Mouse (Mus musculus) midbrain, embryonic 12.5 days (tissue): ENCODE measurements around the gene Lat. TPM values are rescaled to one million over a fixed set of nuclear protein-coding genes. Genes with fewer than 3 reads are reported as not detected.
"Not testable (repeated sequence)": the region's sequence is repeated elsewhere in the genome, so short reads cannot be mapped to it uniquely, and the experiment has no call there.

Experiments
- ATAC-seq: fragments of 200-750 bp; cut with Nextera tagmentation; 2 replicates; pipeline ENCODE4 v1.8.0; 2017; ENCODE audit warnings: low read depth, moderate TSS enrichment, moderate library complexity; ENCODE audit not compliant: low FRiP score
- H3K27ac ChIP-seq: fragments of 300-500 bp; sonication (generic); replicated peaks from 2 replicates; pipeline ENCODE4 v1.5.1; 2016; ENCODE audit warnings: mild to moderate bottlenecking
- H3K27me3 ChIP-seq: fragments of 300-500 bp; sonication (generic); 2 replicates; pipeline ENCODE4 v1.6.1; 2016; ENCODE audit warnings: mild to moderate bottlenecking
- H3K36me3 ChIP-seq: fragments of 300-500 bp; sonication (generic); 2 replicates; pipeline ENCODE4 v1.6.1; 2016
- H3K4me1 ChIP-seq: fragments of 300-500 bp; sonication (generic); 2 replicates; pipeline ENCODE4 v1.6.1; 2016
- H3K4me2 ChIP-seq: fragments of 300-500 bp; sonication (generic); replicated peaks from 2 replicates; pipeline ENCODE4 v1.6.1; 2016; ENCODE audit warnings: mild to moderate bottlenecking, moderate library complexity
- H3K4me3 ChIP-seq: fragments of 300-500 bp; sonication (generic); 2 replicates; pipeline ENCODE4 v1.5.1; 2016; ENCODE audit warnings: mild to moderate bottlenecking
- H3K9ac ChIP-seq: fragments of 300-500 bp; sonication (generic); replicated peaks from 2 replicates; pipeline ENCODE4 v1.6.1; 2016; ENCODE audit warnings: mild to moderate bottlenecking, moderate library complexity
- H3K9me3 ChIP-seq: fragments of 300-500 bp; sonication (generic); 2 replicates; pipeline ENCODE4 v1.6.1; 2016; ENCODE audit warnings: mild to moderate bottlenecking
- WGBS: fragments of 180-500 bp; shearing (Covaris S2); methylation state at CpG from one replicate; pipeline ENCODE4 v1.1.7; 2016; 5-methylcytosine and 5-hydroxymethylcytosine counted together
- polyA plus RNA-seq: library from polyadenylated mRNA; unstranded; fragments of >200 nt; fragmentation: Nextera tagmentation; extraction: Ambion mirVana; gene quantifications from 2 replicates; pipeline ENCODE4 v1.2.1, GENCODE M21; 2016

The Lat gene
- polyA plus RNA-seq, 1 experiment from 2014 or later, result 1.4 TPM

- Histone ChIP-seq H3K36me3 (peaks cover 8% of the 10 kb centered on the region; the same call in 1 of the 2 replicates), H3K27me3 (no peaks in the 10 kb centered on the region), H3K4me1 (peaks cover 9% of the 10 kb centered on the region), H3K27ac (peak within 1 kb of the TSS; percentile 71), H3K4me2 (peak within 1 kb of the TSS; percentile 87), H3K4me3 (peak within 1 kb of the TSS; percentile 88), H3K9me3 (no peaks in the 10 kb centered on the region), H3K9ac (peak within 1 kb of the TSS; percentile 82)
- peak; percentile 100 for ATAC-seq
- WGBS, result under 1% methylated on average over 59 of the region's 59 CpGs
Observed at GRCm38 (mm10) chr7:126396298-126397119, 27.1 kb upstream of the Lat start, which contains the start of gene Nfatc2ip. TSS of gene Nfatc2ip (minus strand) at chr7:126396737.

DNA sequence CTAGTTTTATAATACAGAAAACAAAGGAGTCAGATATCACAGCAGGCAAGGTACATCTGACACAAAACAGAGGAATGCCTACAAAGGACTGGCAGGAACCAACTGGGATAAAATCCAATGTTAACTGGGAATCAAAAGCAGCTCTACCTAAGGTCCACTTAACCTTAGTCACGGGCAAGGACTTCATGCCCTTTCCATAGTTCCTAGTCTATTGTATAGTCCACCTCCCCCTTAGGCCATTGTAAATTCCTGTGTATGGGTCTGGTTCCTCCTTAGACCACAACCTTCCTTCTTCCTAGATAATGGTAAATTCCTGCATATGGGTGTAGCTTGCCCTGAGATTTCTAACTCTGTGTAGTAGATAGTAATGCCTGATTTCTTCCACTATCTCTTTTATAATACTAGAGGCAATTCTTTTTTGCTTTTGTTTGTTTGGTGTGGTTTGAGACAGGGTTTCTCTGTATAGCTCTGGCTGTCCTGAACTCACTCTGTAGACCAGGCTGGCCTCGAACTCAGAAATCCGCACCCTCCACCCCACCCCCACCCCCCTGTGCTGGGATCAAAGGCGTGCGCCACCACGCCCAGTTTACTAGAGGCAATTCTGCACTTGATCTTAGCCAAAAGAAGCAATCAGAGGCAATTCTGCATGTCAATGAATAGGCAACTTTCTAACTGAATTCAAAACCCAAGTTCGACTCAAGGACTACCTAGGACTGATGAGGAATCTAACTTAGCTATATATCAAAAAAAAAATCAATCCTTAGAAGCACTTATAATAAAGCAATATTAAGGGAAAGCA, 22.9 kb upstream of the Lat start:
- 89% methylated on average over 7 of the region's 7 CpGs for WGBS
- H3K27ac ChIP-seq, ATAC-seq, H3K4me2 ChIP-seq, H3K27me3 ChIP-seq, H3K4me3 ChIP-seq, H3K9me3 ChIP-seq, H3K9ac ChIP-seq, H3K4me1 ChIP-seq: not testable (repeated sequence)
- H3K36me3 ChIP-seq, result peaks cover 40% of the 10 kb centered on the region

DNA sequence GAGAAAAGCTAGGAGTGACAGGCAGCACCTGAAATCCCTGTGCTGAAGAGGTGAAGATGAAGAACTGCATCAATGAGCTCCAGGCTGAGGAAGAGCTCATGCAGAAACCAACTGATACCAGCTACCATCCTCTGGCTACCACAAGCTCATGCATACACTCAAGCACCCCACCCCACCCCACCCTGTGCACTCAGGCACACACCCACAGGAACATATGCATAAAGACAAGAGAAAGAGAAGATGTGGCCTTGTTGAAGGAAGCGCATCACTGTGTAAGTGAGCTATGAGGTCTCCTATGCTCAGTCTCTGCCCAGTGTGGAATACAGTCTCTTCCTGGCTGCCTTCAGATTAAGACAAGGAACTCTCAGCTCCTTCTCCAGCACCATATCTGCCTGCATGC, 18.8 kb upstream of the Lat start:
- no peaks in the 10 kb centered on the region for H3K27me3 ChIP-seq
- peaks cover 57% of the 10 kb centered on the region for H3K36me3 ChIP-seq
- H3K9me3 ChIP-seq, result no peaks in the 10 kb centered on the region
- ATAC-seq, result no peak
- H3K9ac ChIP-seq, result no peak overlapping the region
- H3K4me3 ChIP-seq, result no peak overlapping the region
- H3K27ac ChIP-seq, result no peak overlapping the region
- H3K4me1 ChIP-seq, result no peaks in the 10 kb centered on the region
- H3K4me2 ChIP-seq, result no peak overlapping the region
- WGBS, result 100% methylated on average over 1 of the region's 1 CpGs

GRCm38 (mm10) chr7:126383565-126383964, 14.2 kb upstream of the Lat start:
- no peak overlapping the region for H3K9ac ChIP-seq
- no peaks in the 10 kb centered on the region for H3K27me3 ChIP-seq
- 93% methylated on average over 5 of the region's 5 CpGs for WGBS
- no peak for ATAC-seq
- peaks cover 34% of the 10 kb centered on the region for H3K36me3 ChIP-seq
- no peaks in the 10 kb centered on the region for H3K4me1 ChIP-seq
- H3K9me3 ChIP-seq, result no peaks in the 10 kb centered on the region
- no peak overlapping the region for H3K4me2 ChIP-seq
- no peak overlapping the region for H3K4me3 ChIP-seq
- no peak overlapping the region for H3K27ac ChIP-seq

- ATAC-seq, result peak; percentile 95
- no peaks in the 10 kb centered on the region for H3K9me3 ChIP-seq
- WGBS, result under 1% methylated on average over 33 of the region's 33 CpGs
Observed at GRCm38 (mm10) chr7:126377278-126378158, 8.1 kb upstream of the Lat start, which contains the start of gene Spns1. TSS of gene Spns1 (minus strand) at chr7:126377450.

GRCm38 (mm10) chr7:126376903-126377277, 7.5 kb upstream of the Lat start:
- Histone ChIP-seq H3K9ac (peak overlapping the region; percentile 77), H3K4me3 (peak overlapping the region; percentile 78), H3K27me3 (no peaks in the 10 kb centered on the region), H3K36me3 (peaks cover 29% of the 10 kb centered on the region), H3K9me3 (no peaks in the 10 kb centered on the region), H3K4me2 (peak overlapping the region; percentile 91), H3K4me1 (peaks cover 19% of the 10 kb centered on the region), H3K27ac (no peak overlapping the region)
- 1% methylated on average over 27 of the region's 27 CpGs for WGBS
- peak; percentile 71 for ATAC-seq

More at GRCm38 (mm10) chr7:126377278-126378158, 8.1 kb upstream of the Lat start, which contains the start of gene Spns1:
- peaks cover 23% of the 10 kb centered on the region for H3K36me3 ChIP-seq
- peak within 1 kb of the TSS; percentile 63 for H3K27ac ChIP-seq
- peaks cover 19% of the 10 kb centered on the region for H3K4me1 ChIP-seq
- H3K9ac ChIP-seq, result peak within 1 kb of the TSS; percentile 77
- H3K27me3 ChIP-seq, result no peaks in the 10 kb centered on the region
- peak within 1 kb of the TSS; percentile 78 for H3K4me3 ChIP-seq
- peak within 1 kb of the TSS; percentile 91 for H3K4me2 ChIP-seq

- no peak for ATAC-seq
- no peak overlapping the region for H3K9ac ChIP-seq
- no peak overlapping the region for H3K27ac ChIP-seq
- no peaks in the 10 kb centered on the region for H3K9me3 ChIP-seq
- no peak overlapping the region for H3K4me2 ChIP-seq
- no peak overlapping the region for H3K4me3 ChIP-seq
- no peaks in the 10 kb centered on the region for H3K27me3 ChIP-seq
- 82% methylated on average over 5 of the region's 5 CpGs for WGBS
- peaks cover 48% of the 10 kb centered on the region for H3K36me3 ChIP-seq
- peaks cover 19% of the 10 kb centered on the region for H3K4me1 ChIP-seq
Observed at GRCm38 (mm10) chr7:126375012-126375411, 5.6 kb upstream of the Lat start.

GRCm38 (mm10) chr7:126374526-126374925, 5.2 kb upstream of the Lat start:
- 79% methylated on average over 6 of the region's 6 CpGs for WGBS

GRCm38 (mm10) chr7:126373007-126373406, 3.6 kb upstream of the Lat start:
- Histone ChIP-seq H3K4me1 (peaks cover 15% of the 10 kb centered on the region), H3K9me3 (no peaks in the 10 kb centered on the region), H3K27ac (no peak overlapping the region), H3K9ac (no peak overlapping the region), H3K36me3 (peaks cover 62% of the 10 kb centered on the region), H3K27me3 (no peaks in the 10 kb centered on the region), H3K4me2 (no peak overlapping the region), H3K4me3 (no peak overlapping the region)
- no peak for ATAC-seq
- 88% methylated on average over 9 of the region's 9 CpGs for WGBS

More at GRCm38 (mm10) chr7:126374526-126374925, 5.2 kb upstream of the Lat start:
- peaks cover 53% of the 10 kb centered on the region for H3K36me3 ChIP-seq
- H3K4me1 ChIP-seq, result peaks cover 19% of the 10 kb centered on the region
- no peaks in the 10 kb centered on the region for H3K9me3 ChIP-seq
- H3K4me3 ChIP-seq, result no peak overlapping the region
- H3K27me3 ChIP-seq, result no peaks in the 10 kb centered on the region
- no peak overlapping the region for H3K4me2 ChIP-seq
- H3K27ac ChIP-seq, result no peak overlapping the region
- no peak for ATAC-seq
- no peak overlapping the region for H3K9ac ChIP-seq

DNA sequence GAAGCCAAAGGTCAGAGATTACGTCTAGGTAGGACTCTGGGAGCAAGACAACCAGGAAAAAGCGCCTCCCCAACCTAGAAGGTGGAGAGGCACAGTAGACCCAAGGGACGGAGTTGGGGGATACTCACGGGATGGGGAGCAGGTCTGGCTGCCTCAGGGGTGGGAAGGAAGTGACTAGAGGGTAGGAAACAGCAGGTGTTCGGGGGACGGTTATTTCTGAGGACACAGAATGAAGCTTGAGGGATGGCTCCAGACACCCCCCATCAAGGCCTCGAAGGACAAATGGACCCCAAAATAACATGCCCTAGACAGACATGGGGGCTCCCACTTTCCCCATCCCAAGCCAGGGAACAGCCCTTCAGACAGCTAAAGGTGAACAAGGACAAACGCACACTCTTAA, 1.0 kb downstream of the Lat start:
- Histone ChIP-seq H3K27ac (no peak overlapping the region), H3K4me1 (no peaks in the 10 kb centered on the region), H3K4me3 (no peak overlapping the region), H3K9me3 (no peaks in the 10 kb centered on the region), H3K9ac (no peak overlapping the region), H3K4me2 (no peak overlapping the region), H3K27me3 (no peaks in the 10 kb centered on the region), H3K36me3 (peaks cover 54% of the 10 kb centered on the region)
- no peak for ATAC-seq
- WGBS, result 83% methylated on average over 8 of the region's 8 CpGs

DNA sequence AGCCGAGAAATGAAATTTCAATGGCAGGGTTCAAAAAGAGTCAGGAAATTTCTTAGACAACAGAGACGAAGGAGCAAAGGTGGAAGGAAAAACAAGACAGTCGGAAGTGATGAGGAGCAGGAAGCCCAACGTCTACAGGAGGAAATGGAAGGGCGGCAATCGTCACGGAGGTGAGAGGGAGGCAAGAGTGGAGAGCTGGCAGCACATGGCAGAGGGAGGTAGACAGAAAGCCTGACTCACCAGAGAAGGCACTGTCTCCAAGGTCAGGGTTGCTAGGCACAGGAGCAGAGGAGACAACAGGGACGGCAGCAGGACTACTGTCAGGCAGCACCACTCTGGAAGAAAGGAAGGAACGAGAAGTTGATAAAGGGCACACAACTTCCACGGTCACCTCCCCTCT, 1.7 kb downstream of the Lat start:
- Histone ChIP-seq H3K36me3 (peaks cover 47% of the 10 kb centered on the region), H3K9ac (no peak overlapping the region), H3K9me3 (no peaks in the 10 kb centered on the region), H3K27ac (no peak overlapping the region), H3K4me2 (no peak overlapping the region), H3K4me1 (no peaks in the 10 kb centered on the region), H3K27me3 (no peaks in the 10 kb centered on the region), H3K4me3 (no peak overlapping the region)
- ATAC-seq, result no peak
- WGBS, result 88% methylated on average over 10 of the region's 10 CpGs
